Mouse (Mus musculus) adrenal gland, postnatal 10 days (tissue): ENCODE results near the gene Fxr1. TPM values are rescaled to one million over a fixed set of nuclear protein-coding genes. Genes with fewer than 3 reads are reported as not detected.
"Not testable (repeated sequence)": the region's sequence is repeated elsewhere in the genome, so short reads cannot be mapped to it uniquely, and the experiment has no call there.

Source experiments
- DNase-seq: peaks from one replicate; pipeline ENCODE4 v3.0.0; 2021; ENCODE audit warnings: mixed read lengths
- total RNA-seq, 2 experiments: library from RNA; stranded (reverse); gene quantifications; 2 replicates each; pipeline ENCODE4 v1.2.3; 2021

Gene Fxr1
- total RNA-seq, 2 experiments from 2014 or later: 99.1 to 123 TPM

GRCm38 (mm10) chr3:34041990-34042389, 22.2 kb downstream of the Fxr1 start:
- no peak for DNase-seq

- no peak for DNase-seq
These were observed 42.6 kb downstream of the Fxr1 start for GRCm38 (mm10) chr3:34062352-34062751.

GRCm38 (mm10) chr3:34068943-34069342, 49.2 kb downstream of the Fxr1 start:
- DNase-seq: not testable (repeated sequence)

- no peak for DNase-seq
These were observed 53.0 kb downstream of the Fxr1 start for GRCm38 (mm10) chr3:34072726-34073125.

- DNase-seq: no peak
These were observed 56.5 kb downstream of the Fxr1 start for GRCm38 (mm10) chr3:34076058-34076759.

GRCm38 (mm10) chr3:34080900-34081662, 61.3 kb downstream of the Fxr1 start, which contains the start of gene Dnajc19:
TSS of gene Dnajc19 (minus strand) at chr3:34081321.
- peak; percentile 96 for DNase-seq

GRCm38 (mm10) chr3:34081929-34082328, 62.2 kb downstream of the Fxr1 start:
- no peak for DNase-seq

- no peak for DNase-seq
These were observed 63.9 kb downstream of the Fxr1 start for GRCm38 (mm10) chr3:34083655-34084054.

- DNase-seq: no peak
These were observed 83.1 kb downstream of the Fxr1 start for GRCm38 (mm10) chr3:34102891-34103290.

GRCm38 (mm10) chr3:34103902-34104672, 84.3 kb downstream of the Fxr1 start:
- no peak for DNase-seq

GRCm38 (mm10) chr3:34106421-34106820, 86.7 kb downstream of the Fxr1 start:
- DNase-seq: no peak

- no peak for DNase-seq
These were observed 87.9 kb downstream of the Fxr1 start for GRCm38 (mm10) chr3:34107631-34108030.

- DNase-seq: no peak
These were observed 92.4 kb downstream of the Fxr1 start for GRCm38 (mm10) chr3:34111941-34112685.

GRCm38 (mm10) chr3:34115806-34116205, 96.1 kb downstream of the Fxr1 start:
- DNase-seq: no peak

- DNase-seq: no peak
These were observed 100.1 kb downstream of the Fxr1 start for GRCm38 (mm10) chr3:34119869-34120268.

Other genes starting within 250 kb of the Fxr1 start
- gene Ttc14, start 220.1 kb upstream of the Fxr1 start, total RNA-seq: 10 to 100 TPM; 33.5 to 60.7 TPM
- gene Ccdc39, start 175.6 kb upstream of the Fxr1 start, total RNA-seq: 1 to 10 TPM in 1 of 2 experiments, under 1 TPM in 1; 0.96 to 1.8 TPM
- gene Dnajc19, start 61.4 kb downstream of the Fxr1 start, total RNA-seq: 100 to 1,000 TPM; 139 to 163 TPM